Mouse (Mus musculus) embryo, embryonic 10.5 days (tissue): ENCODE data around the gene Wipf2.
"Not testable (repeated sequence)": the region's sequence is repeated elsewhere in the genome, so short reads cannot be mapped to it uniquely, and the experiment has no call there.

ENCODE experiments used
- DNase-seq: peaks from one replicate; pipeline ENCODE4 v3.0.0-alpha.2; 2015; ENCODE audit warnings: low spot score

The Wipf2 gene

GRCm38 (mm10) chr11:98931513-98932292, 68.3 kb downstream of the Wipf2 start:
- no peak for DNase-seq

DNA sequence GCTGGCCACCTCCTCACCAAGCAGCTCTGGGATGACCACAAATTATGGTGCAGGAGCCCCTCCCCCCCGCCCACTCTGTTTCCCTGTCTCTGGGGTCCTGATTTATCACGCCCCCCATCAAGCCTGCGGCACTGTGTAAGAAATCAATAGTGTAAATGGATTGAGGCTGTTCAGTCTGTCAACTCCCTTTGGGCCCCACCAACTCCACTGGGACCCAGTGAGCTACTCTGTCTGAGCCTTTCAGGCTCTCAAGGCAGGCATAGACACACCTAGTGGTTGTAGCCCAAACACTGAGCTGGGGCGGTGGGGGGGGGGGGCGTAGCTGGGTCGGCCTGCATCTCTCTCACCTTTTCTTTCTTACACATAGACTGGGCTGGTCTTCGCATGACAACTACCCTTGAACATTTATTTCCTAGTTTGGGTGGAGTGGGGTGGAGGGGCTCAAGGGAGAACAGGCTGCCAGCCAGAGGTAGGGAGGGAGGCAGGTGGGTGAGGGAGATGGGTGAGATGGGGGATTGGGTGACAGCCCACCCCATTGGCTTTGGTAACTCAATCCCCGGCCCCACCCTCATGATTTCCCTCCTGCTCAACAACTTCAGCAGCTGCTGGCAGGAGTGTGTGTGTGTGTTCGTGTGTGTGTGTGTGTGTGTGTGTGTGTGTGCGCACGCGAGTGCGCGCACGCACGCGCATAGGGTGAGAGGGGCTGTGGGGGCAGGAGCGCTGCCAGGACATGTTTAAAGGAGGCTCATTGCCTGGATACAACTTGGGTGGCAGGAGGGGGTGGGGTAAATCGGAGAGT, 69.1 kb downstream of the Wipf2 start:
- no peak for DNase-seq

GRCm38 (mm10) chr11:98933151-98933550, 69.7 kb downstream of the Wipf2 start:
- DNase-seq = no peak

GRCm38 (mm10) chr11:98933847-98934246, 70.4 kb downstream of the Wipf2 start:
- DNase-seq = not testable (repeated sequence)

DNA sequence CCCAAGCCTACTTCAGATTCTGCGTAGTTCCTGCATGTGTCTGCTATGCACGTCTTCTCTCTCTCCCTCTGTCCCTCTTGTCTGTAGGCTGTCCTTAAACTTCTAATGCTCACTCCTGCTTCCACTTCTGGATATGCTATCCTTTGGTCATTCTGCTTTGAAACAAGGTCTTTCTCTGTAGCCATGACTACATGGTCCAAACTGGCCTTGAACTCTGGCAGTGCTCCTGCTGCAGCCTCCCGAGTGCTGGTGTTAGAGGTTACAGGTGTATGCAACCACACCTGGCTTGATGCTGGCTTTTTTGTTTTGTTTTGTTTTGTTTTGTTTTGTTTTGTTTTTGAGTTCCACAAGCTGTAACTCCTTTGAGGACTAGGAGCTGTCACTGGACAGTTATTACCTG, 70.9 kb downstream of the Wipf2 start:
- no peak for DNase-seq

- no peak for DNase-seq
These were observed 71.7 kb downstream of the Wipf2 start for GRCm38 (mm10) chr11:98935123-98935522.

- peak; percentile 86 for DNase-seq
These were observed 72.7 kb downstream of the Wipf2 start for GRCm38 (mm10) chr11:98936170-98936569.

DNA sequence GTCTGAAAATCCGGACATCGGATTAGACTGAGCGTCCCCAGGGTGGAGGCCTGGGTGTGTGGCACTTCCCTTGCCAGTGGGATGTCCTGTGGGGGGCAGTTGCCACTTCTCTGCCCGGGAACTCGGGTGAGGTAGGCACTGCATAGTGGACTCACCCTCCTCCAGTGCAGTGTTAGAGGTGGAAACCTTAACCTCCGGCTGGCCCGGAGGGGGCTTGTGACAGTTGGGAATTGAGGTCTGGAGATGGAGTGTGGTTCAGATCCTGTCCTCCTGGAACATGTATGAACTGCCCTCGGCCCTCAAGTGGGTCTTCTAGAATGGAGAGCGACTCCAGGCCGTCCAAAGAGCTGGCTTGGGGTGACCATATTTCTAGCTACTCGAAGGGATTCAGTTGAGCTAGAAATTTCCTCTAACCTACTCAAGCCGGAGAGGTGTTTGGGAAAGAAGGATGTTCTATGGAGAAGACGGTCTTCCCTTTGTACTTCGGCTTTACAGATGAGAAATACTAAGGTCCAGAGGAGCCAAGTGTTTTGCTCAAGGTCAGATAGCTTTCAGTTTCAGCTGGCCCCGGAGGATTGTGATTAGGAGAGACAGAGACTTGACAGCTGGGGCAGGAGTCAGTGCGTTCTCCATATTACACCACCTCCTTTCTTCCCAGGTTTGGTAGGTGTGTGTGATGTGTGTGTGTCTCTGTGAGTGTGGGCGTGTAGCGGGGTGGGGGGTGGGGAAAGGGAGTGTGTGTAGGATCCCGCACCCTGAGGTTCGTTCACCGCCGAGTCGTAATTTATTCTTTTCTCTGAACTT, 73.4 kb downstream of the Wipf2 start:
- no peak for DNase-seq

DNA sequence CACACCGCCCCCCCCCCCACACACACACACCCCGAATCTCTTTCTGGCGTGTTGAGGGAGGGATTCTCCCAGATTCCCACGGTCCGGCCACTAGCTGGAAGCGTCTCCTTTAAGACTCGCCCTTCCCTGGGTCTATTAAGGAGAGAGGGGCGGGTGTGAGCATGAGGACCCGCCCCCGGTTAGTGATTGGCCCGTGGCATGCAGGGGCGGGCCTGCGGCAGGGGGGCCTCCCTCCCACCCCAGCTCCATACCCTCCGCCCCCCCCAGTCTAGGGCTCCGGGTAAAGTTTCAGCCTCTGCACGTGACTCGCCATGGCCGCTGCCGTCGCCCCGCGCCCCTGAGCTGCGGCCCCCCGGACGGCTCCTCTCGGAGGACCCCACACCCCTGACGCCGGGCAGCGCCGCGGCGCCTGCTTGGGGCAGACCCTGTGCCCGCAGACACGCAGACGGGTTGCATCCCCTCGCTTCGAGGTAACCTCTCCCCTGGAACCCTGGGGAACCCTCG, 74.0 kb downstream of the Wipf2 start:
- DNase-seq = peak; percentile 98

DNA sequence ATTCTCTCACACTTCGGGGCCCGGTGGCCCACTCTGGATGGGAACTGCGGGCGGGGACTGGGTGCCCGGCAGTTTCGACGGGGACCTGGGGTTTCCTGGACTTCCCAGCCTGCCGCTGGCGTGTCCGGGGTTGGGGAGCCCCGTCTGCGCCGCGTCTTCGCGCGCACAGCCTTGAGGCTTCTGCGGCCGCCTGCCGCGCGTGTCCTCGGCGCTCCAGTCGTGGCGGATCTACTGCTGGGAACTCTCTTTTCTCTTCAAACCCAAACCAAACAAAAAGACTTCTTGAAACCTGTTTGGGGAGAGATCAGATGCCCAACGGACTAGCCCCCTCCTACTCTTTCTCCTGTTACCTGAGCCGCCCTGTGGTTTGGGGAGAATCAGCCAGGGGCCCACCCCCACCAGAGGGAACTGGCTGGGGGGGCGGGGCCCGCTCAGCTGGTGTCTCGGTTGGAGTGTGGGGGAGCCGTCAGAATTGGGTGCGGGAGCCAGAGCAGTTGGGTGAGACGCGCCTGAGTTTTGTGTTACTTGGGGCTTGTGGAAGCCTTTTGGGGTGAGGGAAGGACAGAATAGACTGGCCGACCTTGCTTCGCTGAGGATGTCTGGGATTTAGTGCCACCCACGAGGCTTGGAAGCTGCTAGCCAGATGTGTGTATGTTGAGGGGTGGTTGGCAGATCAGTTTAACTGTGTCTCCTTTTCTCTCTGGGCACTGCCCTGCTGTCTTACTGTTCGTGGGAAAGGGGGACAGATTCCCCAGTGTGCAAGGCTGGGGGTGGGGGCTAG, 74.7 kb downstream of the Wipf2 start:
- no peak for DNase-seq

DNA sequence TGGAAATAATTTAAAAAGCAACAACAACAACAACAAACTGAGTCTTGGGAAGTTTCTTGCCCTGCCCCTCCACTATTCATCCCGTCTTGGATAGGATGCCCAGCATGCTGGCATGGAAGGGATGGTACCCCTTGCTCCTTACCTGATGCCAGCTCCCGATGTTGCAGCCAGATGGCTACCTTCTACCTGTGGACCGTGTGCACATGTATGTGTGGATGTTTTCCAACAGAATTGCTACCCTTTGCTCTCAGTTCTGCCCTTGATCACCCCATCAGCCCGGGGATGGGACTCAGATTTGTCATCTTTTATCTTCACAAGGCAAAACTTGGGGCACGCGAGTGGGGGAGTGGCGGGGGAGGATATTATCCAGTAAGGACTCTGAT, 75.3 kb downstream of the Wipf2 start:
- no peak for DNase-seq

DNA sequence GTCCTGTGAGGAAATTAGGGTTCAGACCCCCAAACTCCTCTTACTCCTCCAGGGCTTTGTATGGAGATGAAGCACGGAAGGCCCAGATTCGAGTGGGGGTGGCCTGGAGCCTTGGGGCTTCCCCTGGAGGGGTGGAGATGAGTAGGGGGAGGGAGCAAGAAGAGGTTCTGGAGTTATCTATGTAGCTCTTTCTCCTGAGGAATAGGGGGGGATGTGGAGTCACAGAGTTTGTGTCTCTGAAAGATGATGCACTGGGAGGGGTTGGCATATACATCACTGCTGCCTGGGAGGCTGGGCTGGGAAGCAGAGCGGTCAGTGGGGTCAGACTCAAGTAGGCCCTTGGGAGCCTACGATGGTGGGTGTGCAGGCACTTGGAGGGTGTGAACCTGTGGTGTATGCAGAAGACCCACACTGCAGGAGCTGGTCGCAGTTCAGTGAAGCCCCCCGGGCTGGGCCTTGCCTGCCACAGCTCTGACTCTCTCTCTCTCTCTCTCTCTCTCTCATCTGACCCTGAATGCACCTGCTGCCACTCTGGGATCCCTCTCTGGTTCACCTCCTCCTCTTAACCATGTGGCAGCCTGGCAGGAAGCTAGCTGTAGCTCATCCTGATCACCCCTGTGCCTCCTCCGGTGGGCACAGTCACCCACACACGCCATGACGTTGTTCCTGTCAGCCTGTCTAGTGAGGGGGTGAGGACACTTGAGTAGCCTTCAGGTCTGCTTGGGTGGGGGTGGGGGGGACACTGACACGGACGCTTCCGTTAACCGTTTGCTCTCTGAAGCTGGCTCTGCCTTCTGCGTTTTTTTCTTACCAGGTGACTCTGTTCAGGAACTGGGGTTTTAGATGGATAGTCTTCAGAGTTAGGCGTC, 75.9 kb downstream of the Wipf2 start:
- DNase-seq = no peak

GRCm38 (mm10) chr11:98939953-98940641, 76.7 kb downstream of the Wipf2 start:
- no peak for DNase-seq

- DNase-seq = no peak
These were observed 77.3 kb downstream of the Wipf2 start for GRCm38 (mm10) chr11:98940776-98941175.

- no peak for DNase-seq
These were observed 77.9 kb downstream of the Wipf2 start for GRCm38 (mm10) chr11:98941341-98941825.

- peak; percentile 93 for DNase-seq
These were observed 78.5 kb downstream of the Wipf2 start for GRCm38 (mm10) chr11:98941826-98942550.

DNA sequence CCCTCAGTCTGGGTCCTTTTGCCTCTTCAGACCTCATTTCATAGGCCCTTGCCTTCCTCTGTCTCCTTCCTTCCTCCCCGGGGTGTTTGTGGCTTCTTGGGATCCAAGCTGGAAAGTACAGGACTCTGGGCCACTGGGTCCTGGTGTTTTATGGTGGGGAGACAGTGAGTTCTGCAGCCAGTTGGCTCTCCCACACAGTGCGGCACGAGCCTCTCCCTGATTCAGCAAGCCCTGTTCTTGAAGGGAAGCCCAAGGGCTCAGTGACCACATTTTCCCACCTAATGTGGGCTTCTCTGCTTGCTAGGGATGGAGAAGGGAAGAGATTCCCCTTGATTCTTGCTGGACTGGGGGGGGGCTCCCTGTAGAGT, 79.1 kb downstream of the Wipf2 start:
- no peak for DNase-seq

GRCm38 (mm10) chr11:98942923-98943641, 79.6 kb downstream of the Wipf2 start:
- no peak for DNase-seq
